Mouse (Mus musculus): ENCODE data around the gene Ccdc14. TPM values are rescaled to one million over a fixed set of nuclear protein-coding genes. Genes with fewer than 3 reads are reported as not detected.
A peak's percentile ranks its signal among the peaks of the same experiment; 100 is the strongest.
"Not testable (repeated sequence)": the region's sequence is repeated elsewhere in the genome, so short reads cannot be mapped to it uniquely, and the experiment has no call there.

The Ccdc14 gene
- polyA plus RNA-seq, 1 experiment = 2.4 TPM

DNA sequence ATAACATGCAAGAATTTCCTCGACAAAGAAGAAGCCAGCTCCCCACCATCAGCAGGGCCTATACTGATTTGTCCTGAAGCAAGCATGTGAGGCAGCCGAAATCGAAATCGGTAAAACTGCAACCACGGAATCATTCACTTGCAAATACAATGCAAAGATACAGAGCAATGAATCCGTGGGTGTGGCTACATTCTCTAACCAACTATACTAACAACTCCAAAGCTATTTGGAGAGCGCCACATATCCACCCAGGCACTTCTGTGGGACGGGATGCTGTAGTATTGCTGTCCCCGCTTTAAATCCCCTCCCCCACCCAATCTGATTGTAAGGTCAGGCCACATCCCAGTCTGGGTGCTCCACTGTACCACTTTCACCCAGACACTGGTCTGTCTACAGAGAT is 22.1 kb upstream of the Ccdc14 start:
- no peaks in the 10 kb centered on the region for H3K4me1 ChIP-seq (ENCODE audit: control insufficient read depth, insufficient read depth, low read length)
- H3K27ac ChIP-seq (ENCODE audit: insufficient read depth, low read length) = no peak overlapping the region
- TF ChIP-seq POLR2A (IDR thresholded peaks at IDR 0.05; ENCODE audit: extremely low read depth, insufficient read depth, low read length) = no peak
- H3K4me3 ChIP-seq (ENCODE audit: insufficient read depth, low read length) = no peak overlapping the region

DNA sequence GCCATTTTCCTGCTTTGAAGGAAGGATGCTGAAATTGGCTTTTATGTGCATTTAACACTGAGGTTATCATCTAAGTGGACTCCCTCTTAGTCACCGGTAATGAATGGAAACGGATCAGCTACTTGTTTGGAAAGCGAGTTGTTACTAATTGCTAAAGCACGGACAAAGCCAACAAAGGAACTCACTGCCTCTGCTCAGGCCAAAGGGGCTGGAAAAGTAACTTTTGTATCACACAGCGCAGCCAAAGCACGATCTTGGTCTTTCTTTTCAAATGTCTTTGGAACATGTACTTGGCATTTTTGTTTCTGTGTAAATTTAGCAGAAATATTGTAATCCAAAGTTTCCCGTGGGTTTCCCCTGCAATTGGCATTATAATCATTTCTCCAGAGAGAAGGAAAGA is 18.4 kb upstream of the Ccdc14 start:
- Histone ChIP-seq H3K4me1 (ENCODE audit: control insufficient read depth, insufficient read depth, low read length) (no peaks in the 10 kb centered on the region), H3K27ac (ENCODE audit: insufficient read depth, low read length) (no peak overlapping the region), H3K4me3 (ENCODE audit: insufficient read depth, low read length) (no peak overlapping the region)
- TF ChIP-seq CTCF (IDR thresholded peaks at IDR 0.05; ENCODE audit: extremely low read depth, insufficient read depth, low read length) = no peak
- no peak for TF ChIP-seq POLR2A (IDR thresholded peaks at IDR 0.05; ENCODE audit: extremely low read depth, insufficient read depth, low read length)

DNA sequence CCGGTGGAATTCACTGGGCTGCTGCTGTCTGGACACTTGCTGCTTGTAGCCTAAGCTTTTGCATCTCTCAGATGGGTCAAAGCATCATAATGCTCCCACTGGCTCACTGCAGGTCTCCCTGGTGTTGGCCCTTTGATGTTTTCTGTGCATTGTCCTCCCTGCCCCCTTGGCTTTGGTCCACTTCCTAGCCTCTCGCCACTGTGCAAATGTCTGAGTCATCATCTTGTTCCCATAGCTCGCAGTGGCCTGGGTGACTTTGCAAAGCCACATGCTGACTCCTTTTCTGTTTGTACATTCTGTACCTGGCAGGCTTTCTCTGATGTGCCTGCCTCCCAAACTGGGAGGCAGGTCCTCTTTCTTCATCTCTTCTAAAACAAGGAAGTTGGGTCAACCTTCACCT is 17.6 kb upstream of the Ccdc14 start:
- Histone ChIP-seq H3K27ac (ENCODE audit: insufficient read depth, low read length) (no peak overlapping the region), H3K4me1 (ENCODE audit: control insufficient read depth, insufficient read depth, low read length) (no peaks in the 10 kb centered on the region), H3K4me3 (ENCODE audit: insufficient read depth, low read length) (no peak overlapping the region)
- TF ChIP-seq CTCF (IDR thresholded peaks at IDR 0.05; ENCODE audit: extremely low read depth, insufficient read depth, low read length) (no peak), POLR2A (IDR thresholded peaks at IDR 0.05; ENCODE audit: extremely low read depth, insufficient read depth, low read length) (no peak)

DNA sequence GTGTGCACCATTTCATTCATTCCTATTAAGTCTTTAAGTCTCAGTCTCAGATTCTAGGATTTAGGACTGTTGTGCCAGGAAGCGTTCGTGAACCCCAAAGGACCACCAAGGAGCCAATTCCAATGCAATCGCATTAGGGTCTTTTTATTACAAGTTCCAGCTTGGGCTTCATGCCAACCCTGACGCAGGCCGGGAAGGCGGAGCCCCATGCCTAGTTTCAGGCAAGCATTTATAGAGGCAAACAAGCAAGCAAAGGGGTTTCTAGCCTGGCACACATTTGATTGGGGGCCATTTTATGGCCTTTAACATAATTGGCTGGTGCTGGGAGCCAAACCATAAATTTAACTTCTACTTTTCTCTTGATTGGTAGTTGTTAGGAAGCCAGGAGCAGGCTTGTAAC is 16.1 kb upstream of the Ccdc14 start:
- TF ChIP-seq CTCF (IDR thresholded peaks at IDR 0.05; ENCODE audit: extremely low read depth, insufficient read depth, low read length) (no peak), POLR2A (IDR thresholded peaks at IDR 0.05; ENCODE audit: extremely low read depth, insufficient read depth, low read length) (no peak)
- no peaks in the 10 kb centered on the region for H3K4me1 ChIP-seq (ENCODE audit: control insufficient read depth, insufficient read depth, low read length)
- no peak overlapping the region for H3K4me3 ChIP-seq (ENCODE audit: insufficient read depth, low read length)
- H3K27ac ChIP-seq (ENCODE audit: insufficient read depth, low read length) = no peak overlapping the region

DNA sequence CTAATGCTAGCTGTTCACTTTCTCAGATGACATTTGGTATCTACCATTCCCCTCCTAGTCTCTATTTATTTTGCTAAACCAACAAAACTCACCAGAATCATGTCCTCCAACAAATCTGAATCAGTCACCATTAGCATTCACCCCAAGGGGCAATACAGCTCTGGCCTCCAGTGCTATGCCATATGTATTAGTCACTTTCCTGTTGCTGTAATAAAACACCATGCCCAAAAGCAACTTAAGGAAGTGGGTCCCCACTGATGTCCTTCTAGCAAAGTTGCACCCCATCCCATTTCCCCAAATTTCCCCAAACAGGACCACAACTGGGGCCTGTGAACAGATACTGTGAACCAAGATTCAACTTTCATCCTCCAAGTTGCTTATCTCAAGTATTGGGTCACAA is 8.6 kb upstream of the Ccdc14 start:
- TF ChIP-seq POLR2A (IDR thresholded peaks at IDR 0.05; ENCODE audit: extremely low read depth, insufficient read depth, low read length) = no peak
- no peak for TF ChIP-seq CTCF (IDR thresholded peaks at IDR 0.05; ENCODE audit: extremely low read depth, insufficient read depth, low read length)
- Histone ChIP-seq H3K4me1 (ENCODE audit: control insufficient read depth, insufficient read depth, low read length) (peaks cover 1% of the 10 kb centered on the region; the same call in 1 of the 2 replicates), H3K27ac (ENCODE audit: insufficient read depth, low read length) (no peak overlapping the region), H3K4me3 (ENCODE audit: insufficient read depth, low read length) (no peak overlapping the region)

DNA sequence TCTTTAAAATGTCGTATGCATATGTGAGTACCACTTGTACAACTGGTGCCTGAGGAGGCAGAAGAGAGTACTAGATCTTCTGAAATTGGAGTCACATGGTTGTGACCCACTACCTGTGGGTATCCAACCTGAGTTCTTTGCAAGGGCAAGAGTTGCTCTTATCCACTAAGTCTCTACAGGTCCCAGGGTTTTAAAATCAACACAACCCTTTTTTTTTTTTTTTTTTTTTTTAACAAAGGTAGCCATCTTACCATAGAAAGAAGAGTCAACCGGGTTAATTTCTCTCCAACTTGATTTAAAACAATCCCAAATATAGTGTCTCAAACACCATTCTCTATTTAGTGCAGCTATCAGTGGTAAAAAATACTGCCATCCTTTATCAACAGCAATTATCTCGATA is 537 bp upstream of the Ccdc14 start:
- peak overlapping the region; percentile 66; the same call in 1 of the 2 replicates for H3K4me3 ChIP-seq (ENCODE audit: insufficient read depth, low read length)
- no peaks in the 10 kb centered on the region for H3K4me1 ChIP-seq (ENCODE audit: control insufficient read depth, insufficient read depth, low read length)
- no peak overlapping the region for H3K27ac ChIP-seq (ENCODE audit: insufficient read depth, low read length)
- no peak for TF ChIP-seq CTCF (IDR thresholded peaks at IDR 0.05; ENCODE audit: extremely low read depth, insufficient read depth, low read length)
- TF ChIP-seq POLR2A (IDR thresholded peaks at IDR 0.05; ENCODE audit: extremely low read depth, insufficient read depth, low read length) = no peak

DNA sequence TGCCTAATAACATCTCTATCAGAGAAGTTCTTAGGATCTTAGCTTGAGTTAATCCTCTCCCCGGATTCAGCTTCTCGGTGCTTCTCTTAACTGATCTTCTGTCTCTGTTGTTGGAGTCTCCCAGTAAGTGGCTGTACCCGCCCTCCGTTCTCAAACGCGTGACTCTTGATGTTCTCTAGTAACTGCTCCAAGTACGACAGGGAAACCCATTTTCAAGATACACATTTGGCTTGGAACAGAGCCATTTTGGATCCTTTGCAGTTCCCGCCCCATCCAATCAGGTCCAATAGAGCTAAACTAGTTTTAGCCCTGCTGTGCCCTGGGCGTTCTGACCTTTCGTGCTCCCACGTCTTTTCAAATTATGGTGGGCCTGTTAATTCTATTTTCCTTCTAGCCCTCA is 740 bp downstream of the Ccdc14 start:
- Histone ChIP-seq H3K27ac (ENCODE audit: insufficient read depth, low read length) (no peak overlapping the region), H3K4me3 (ENCODE audit: insufficient read depth, low read length) (peak overlapping the region; percentile 66), H3K4me1 (ENCODE audit: control insufficient read depth, insufficient read depth, low read length) (no peaks in the 10 kb centered on the region)
- TF ChIP-seq CTCF (IDR thresholded peaks at IDR 0.05; ENCODE audit: extremely low read depth, insufficient read depth, low read length) = no peak
- no peak for TF ChIP-seq POLR2A (IDR thresholded peaks at IDR 0.05; ENCODE audit: extremely low read depth, insufficient read depth, low read length)

DNA sequence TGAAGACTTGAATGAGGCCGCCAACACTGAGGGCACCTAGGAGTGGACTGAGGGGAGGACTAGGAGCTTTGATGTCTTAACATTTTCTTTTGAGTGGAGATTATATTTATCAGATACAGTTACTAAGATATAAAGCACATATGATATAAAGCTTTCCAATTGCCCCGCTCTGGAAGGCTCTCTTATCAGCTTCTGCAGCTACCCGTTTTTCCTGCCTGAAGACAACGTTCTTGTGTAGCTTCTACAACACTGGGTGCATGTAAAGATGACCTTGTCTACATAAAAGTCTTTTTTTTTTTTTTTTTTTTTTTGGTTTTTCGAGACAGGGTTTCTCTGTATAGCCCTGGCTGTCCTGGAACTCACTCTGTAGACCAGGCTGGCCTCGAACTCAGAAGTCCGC is 4.1 kb downstream of the Ccdc14 start:
- Histone ChIP-seq H3K27ac (ENCODE audit: insufficient read depth, low read length) (no peak overlapping the region), H3K4me3 (ENCODE audit: insufficient read depth, low read length) (no peak overlapping the region), H3K4me1 (ENCODE audit: control insufficient read depth, insufficient read depth, low read length) (no peaks in the 10 kb centered on the region)
- TF ChIP-seq POLR2A (IDR thresholded peaks at IDR 0.05; ENCODE audit: extremely low read depth, insufficient read depth, low read length) = no peak
- TF ChIP-seq CTCF (IDR thresholded peaks at IDR 0.05; ENCODE audit: extremely low read depth, insufficient read depth, low read length) = no peak

DNA sequence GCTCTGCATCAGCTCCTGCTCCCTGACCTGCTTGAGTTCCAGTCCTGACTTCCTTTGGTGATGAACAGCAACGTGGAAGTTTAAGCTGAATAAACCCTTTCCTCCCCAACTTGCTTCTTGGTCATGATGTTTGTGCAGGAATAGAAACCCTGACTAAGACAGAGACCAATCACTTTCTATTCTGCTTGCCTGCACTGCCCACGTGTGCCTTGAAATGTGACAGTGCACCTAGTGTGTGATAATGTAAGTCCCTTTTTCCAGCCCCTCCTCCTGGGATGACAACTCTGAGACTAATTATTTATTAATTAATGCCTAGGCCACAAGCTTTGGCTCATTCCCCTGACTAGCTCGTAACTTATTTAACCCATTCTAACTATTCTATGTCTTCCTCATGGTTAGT is 8.3 kb downstream of the Ccdc14 start:
- not testable (repeated sequence) for H3K4me3 ChIP-seq (ENCODE audit: insufficient read depth, low read length); H3K27ac ChIP-seq (ENCODE audit: insufficient read depth, low read length); H3K4me1 ChIP-seq (ENCODE audit: control insufficient read depth, insufficient read depth, low read length)

DNA sequence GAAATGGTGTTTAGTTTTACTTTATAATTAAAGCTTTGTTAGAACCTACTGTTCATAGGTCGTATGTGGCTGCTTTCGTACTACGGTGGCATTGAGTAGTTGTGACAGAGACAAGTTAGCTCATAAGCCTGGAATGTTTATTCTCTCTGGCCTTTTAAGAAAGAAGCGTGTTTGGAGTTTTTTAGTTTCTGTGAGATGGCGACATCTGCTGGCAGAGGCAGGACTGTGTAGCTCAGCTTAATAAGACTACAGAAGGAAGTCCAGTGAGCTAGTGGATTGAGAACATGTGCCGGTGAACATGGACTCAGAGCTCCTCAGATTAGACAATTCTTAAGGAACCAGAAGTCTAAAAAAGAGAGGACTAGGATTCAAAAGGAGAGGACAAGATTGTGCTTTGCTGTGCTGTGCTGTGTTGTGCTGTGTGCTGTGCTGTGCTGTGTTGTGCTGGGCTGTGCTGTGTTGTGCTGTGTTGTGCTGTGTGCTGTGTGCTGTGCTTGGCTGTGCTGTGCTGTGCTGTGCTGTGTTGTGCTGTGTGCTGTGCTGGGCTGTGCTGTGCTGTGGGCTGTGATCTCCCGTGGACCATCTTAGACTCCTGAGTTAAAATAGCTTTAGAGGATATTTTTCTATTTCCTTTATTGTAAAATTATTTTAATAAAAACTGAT is 9.9 kb downstream of the Ccdc14 start:
- H3K4me1 ChIP-seq (ENCODE audit: control insufficient read depth, insufficient read depth, low read length) = peaks cover 2% of the 10 kb centered on the region; the same call in 1 of the 2 replicates
- no peak overlapping the region for H3K4me3 ChIP-seq (ENCODE audit: insufficient read depth, low read length)
- TF ChIP-seq CTCF (IDR thresholded peaks at IDR 0.05; ENCODE audit: extremely low read depth, insufficient read depth, low read length) (peak; percentile 89), POLR2A (IDR thresholded peaks at IDR 0.05; ENCODE audit: extremely low read depth, insufficient read depth, low read length) (no peak)
- H3K27ac ChIP-seq (ENCODE audit: insufficient read depth, low read length) = no peak overlapping the region

Measured in cortical plate, adult 2 months (tissue).